Mouse (Mus musculus) spleen, adult 2 months (tissue): ENCODE measurements around the gene Cep83.

Experiments used
- CTCF ChIP-seq: fragments of 200-500 bp; IDR thresholded peaks from 2 replicates; pipeline ENCODE4 v1.5.1; 2011; ENCODE audit warnings: mild to moderate bottlenecking, inconsistent platforms; ENCODE audit not compliant: insufficient read depth, insufficient read length, insufficient replicate concordance; ENCODE audit errors: extremely low read depth
- POLR2A ChIP-seq: fragments of 200-500 bp; IDR thresholded peaks from 2 replicates; pipeline ENCODE4 v1.6.1; 2011; ENCODE audit warnings: low read depth, low read length, inconsistent platforms

- TF ChIP-seq CTCF (no peak), POLR2A (no peak)
These were observed 147.4 kb downstream of the Cep83 start for GRCm38 (mm10) chr10:94835874-94836273.
